Mouse (Mus musculus) limb, embryonic 14.5 days (tissue): ENCODE measurements around the gene Mycn. TPM values are rescaled to one million over a fixed set of nuclear protein-coding genes. Genes with fewer than 3 reads are reported as not detected.

ENCODE experiments used
- ATAC-seq: fragments of 200-750 bp; cut with Nextera tagmentation; 2 replicates; pipeline ENCODE4 v1.8.0; 2017; ENCODE audit warnings: low read depth, moderate number of reproducible peaks, moderate TSS enrichment; ENCODE audit not compliant: low FRiP score
- DNase-seq: peaks from one replicate; pipeline ENCODE4 v3.0.0-alpha.2; 2015; ENCODE audit warnings: low spot score
- H3K27ac ChIP-seq: fragments of 300-500 bp; sonication (generic); replicated peaks from 2 replicates; pipeline ENCODE4 v1.5.1; 2014; ENCODE audit warnings: low read depth, mild to moderate bottlenecking, low read length, moderate library complexity, mixed read lengths
- H3K27me3 ChIP-seq: fragments of 300-500 bp; sonication (generic); 2 replicates; pipeline ENCODE4 v1.6.1; 2014; ENCODE audit warnings: low read length, mixed read lengths; ENCODE audit not compliant: control insufficient read depth, insufficient read depth
- H3K36me3 ChIP-seq: fragments of 300-500 bp; sonication (generic); 2 replicates; pipeline ENCODE4 v1.6.1; 2014; ENCODE audit warnings: mild to moderate bottlenecking, low read length, moderate library complexity, mixed read lengths; ENCODE audit not compliant: control insufficient read depth, insufficient read depth
- H3K4me1 ChIP-seq: fragments of 300-500 bp; sonication (generic); 2 replicates; pipeline ENCODE4 v1.6.1; 2014; ENCODE audit warnings: antibody characterized with exemption, low read length, mixed read lengths; ENCODE audit not compliant: control insufficient read depth, insufficient read depth
- H3K4me2 ChIP-seq: fragments of 300-500 bp; sonication (generic); replicated peaks from 2 replicates; pipeline ENCODE4 v1.6.1; 2014; ENCODE audit warnings: low read depth, mild to moderate bottlenecking, low read length, moderate library complexity; ENCODE audit not compliant: severe bottlenecking
- H3K4me3 ChIP-seq: fragments of 300-500 bp; sonication (generic); replicated peaks from 2 replicates; pipeline ENCODE4 v1.5.1; 2014; ENCODE audit warnings: low read length
- H3K9ac ChIP-seq: fragments of 300-500 bp; sonication (generic); 2 replicates; pipeline ENCODE4 v1.6.1; 2014; ENCODE audit warnings: mild to moderate bottlenecking, low read depth, low read length, moderate library complexity; ENCODE audit not compliant: severe bottlenecking
- H3K9me3 ChIP-seq: fragments of 300-500 bp; sonication (generic); 2 replicates; pipeline ENCODE4 v1.6.1; 2016; ENCODE audit warnings: low read length; ENCODE audit not compliant: control insufficient read depth
- POLR2A ChIP-seq: fragments of 200-500 bp; IDR thresholded peaks from 2 replicates; pipeline ENCODE4 v1.8.0; 2012; ENCODE audit warnings: inconsistent platforms, mild to moderate bottlenecking, moderate library complexity, borderline replicate concordance; ENCODE audit not compliant: insufficient read depth, insufficient read length; ENCODE audit errors: extremely low read depth
- WGBS: fragments of 180-500 bp; shearing (Covaris S2); extraction: QIAGEN DNeasy Blood & Tissue Kit; methylation state at CpG from one replicate; pipeline ENCODE4 v1.1.7; 2014; 5-methylcytosine and 5-hydroxymethylcytosine counted together
- polyA plus RNA-seq, 2 experiments: library from polyadenylated mRNA; depleted of rRNA in 1 of 2; stranded (reverse) in 1 of 2; unstranded in 1 of 2; fragments of >200 nt; fragmentation: Nextera tagmentation in 1 of 2; extraction: Ambion mirVana in 1 of 2; gene quantifications; 2 replicates each; pipeline versions ENCODE4 v1.2.1 to v1.2.3; 2012 to 2014

The Mycn gene
- polyA plus RNA-seq, 2 experiments: 20.6 to 27.9 TPM

DNA sequence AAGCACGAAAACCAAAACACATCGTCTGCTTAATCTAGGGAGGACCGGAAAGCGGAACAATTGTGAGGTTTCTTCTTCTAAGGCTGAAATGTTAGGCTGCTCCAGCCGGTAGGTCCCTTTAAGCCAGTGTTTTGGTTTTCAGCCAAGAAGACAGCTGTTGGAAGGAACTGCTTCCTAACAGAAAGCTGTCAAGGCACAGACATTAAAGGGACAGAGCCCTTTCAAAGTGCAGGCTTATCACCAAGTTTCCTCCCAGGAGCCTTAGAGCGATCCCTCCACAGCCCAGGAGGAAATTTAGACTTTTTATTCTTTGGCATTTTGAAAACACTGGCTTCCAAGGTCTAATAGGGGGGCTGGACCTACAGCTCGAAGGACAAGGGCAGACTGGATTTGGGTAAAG lies 3.4 kb downstream of the Mycn start:
- peaks cover 26% of the 10 kb centered on the region for H3K4me1 ChIP-seq
- 3% methylated on average over 7 of the region's 7 CpGs for WGBS
- peak overlapping the region; percentile 63; the same call in 1 of the 2 replicates for H3K9ac ChIP-seq
- no peak for TF ChIP-seq POLR2A
- ATAC-seq (no peak), DNase-seq (peak; percentile 96)
- H3K9me3 ChIP-seq: no peaks in the 10 kb centered on the region
- H3K4me2 ChIP-seq: peak overlapping the region; percentile 88
- peak overlapping the region; percentile 70 for H3K4me3 ChIP-seq
- H3K27me3 ChIP-seq: no peaks in the 10 kb centered on the region
- H3K27ac ChIP-seq: no peak overlapping the region
- peaks cover 19% of the 10 kb centered on the region for H3K36me3 ChIP-seq

DNA sequence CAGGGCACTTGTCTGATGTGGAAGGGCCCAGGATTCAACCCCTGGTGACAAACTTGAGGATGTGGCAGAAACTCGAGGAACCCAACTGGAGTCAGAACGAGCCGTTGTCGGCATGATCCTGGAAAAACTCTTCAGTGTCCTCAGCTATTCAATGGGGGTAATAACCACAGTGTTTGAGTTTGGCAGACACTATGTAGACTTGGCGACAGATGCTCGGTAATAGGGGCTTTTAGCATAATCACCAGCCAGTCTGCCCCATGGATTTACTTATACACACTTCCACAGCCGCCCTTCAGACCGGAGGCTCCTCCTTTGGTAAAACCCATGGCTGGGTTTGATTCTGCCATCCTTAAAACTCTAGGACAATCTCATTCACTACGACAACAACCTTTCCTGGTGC lies 4.0 kb downstream of the Mycn start:
- ATAC-seq: no peak
- H3K27ac ChIP-seq: no peak overlapping the region
- WGBS: 13% methylated on average over 9 of the region's 9 CpGs

DNA sequence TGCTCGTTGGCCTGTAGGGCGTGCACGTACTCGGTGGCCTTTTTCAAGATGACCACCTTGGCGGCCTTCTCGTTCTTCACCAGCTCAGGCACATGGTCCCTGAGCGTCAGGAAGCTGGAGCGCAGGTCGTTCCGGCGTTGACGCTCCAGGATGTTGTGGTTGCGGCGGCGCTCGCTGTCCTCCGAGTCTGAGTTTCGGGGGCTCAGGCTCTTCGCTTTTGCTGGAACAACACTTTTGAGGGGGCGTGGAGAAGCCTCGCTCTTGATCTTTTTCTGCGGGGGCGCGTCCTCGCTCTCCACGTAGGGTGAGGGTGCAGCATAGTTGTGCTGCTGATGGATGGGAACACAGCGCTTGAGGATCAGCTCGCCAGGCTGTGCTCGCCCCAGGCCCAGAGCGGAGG lies 4.6 kb downstream of the Mycn start:
- no peak for ATAC-seq

More for the DNA sequence above, 4.0 kb downstream of the Mycn start:
- Histone ChIP-seq H3K4me3 (peak overlapping the region; percentile 70), H3K9ac (no peak overlapping the region), H3K4me1 (peaks cover 22% of the 10 kb centered on the region), H3K9me3 (no peaks in the 10 kb centered on the region), H3K27me3 (no peaks in the 10 kb centered on the region), H3K4me2 (peak overlapping the region; percentile 88), H3K36me3 (peaks cover 19% of the 10 kb centered on the region)
- no peak for TF ChIP-seq POLR2A
- peak; percentile 9 for DNase-seq

DNA sequence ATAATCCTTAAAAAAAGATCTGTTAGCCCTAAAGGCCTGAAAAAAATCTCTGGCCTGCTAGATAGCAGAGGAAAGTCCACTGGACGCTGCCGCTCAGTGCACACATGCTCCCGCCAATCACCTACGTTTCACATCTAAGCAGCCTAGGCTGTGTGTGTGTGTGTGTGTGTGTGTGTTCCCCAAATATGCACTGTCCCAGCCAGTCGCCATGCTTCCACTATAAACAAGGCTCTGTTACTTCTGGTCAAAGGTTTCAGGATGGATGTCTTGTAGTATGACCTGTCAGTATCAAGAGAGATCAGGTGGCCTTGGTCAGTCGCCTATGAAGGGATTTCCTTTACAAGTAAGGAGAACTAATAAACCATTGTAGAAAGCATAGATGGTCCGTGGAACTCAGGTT lies 9.5 kb downstream of the Mycn start:
- ATAC-seq (peak; percentile 69; the same call in 1 of the 2 replicates), DNase-seq (peak; percentile 3)
- H3K4me3 ChIP-seq: no peak overlapping the region
- no peaks in the 10 kb centered on the region for H3K27me3 ChIP-seq
- no peak overlapping the region for H3K27ac ChIP-seq
- no peak overlapping the region for H3K9ac ChIP-seq
- no peaks in the 10 kb centered on the region for H3K9me3 ChIP-seq
- no peak for TF ChIP-seq POLR2A
- WGBS: 62% methylated on average over 7 of the region's 7 CpGs
- no peak overlapping the region for H3K4me2 ChIP-seq
- H3K4me1 ChIP-seq: peaks cover 5% of the 10 kb centered on the region; the same call in 1 of the 2 replicates
- H3K36me3 ChIP-seq: peaks cover 19% of the 10 kb centered on the region

More for the DNA sequence above, 4.6 kb downstream of the Mycn start:
- peak overlapping the region; percentile 88 for H3K4me2 ChIP-seq
- H3K4me3 ChIP-seq: peak overlapping the region; percentile 70
- no peaks in the 10 kb centered on the region for H3K9me3 ChIP-seq
- H3K4me1 ChIP-seq: peaks cover 22% of the 10 kb centered on the region
- WGBS: 53% methylated on average over 30 of the region's 30 CpGs
- H3K36me3 ChIP-seq: peaks cover 19% of the 10 kb centered on the region
- TF ChIP-seq POLR2A: no peak
- DNase-seq: no peak
- H3K27me3 ChIP-seq: no peaks in the 10 kb centered on the region
- H3K9ac ChIP-seq: no peak overlapping the region
- H3K27ac ChIP-seq: no peak overlapping the region

DNA sequence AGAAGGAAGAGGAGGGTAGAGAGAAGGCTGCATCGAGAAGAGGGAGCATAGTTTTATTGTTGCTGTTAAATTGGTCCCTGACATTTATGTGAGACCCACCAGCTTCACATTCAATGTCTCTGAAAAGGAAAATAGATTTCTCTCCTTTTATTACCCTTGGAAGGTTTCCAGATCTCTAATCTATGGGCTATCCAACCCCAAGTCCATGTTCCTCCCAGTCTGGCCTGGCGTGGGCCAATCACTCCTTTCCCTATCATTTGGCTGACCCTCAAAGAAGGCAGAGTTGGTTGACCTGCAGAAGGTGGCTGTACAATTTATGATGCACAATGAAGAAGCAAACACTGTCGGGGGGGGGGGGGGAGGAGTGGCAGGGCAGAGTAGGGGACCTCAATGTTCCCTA lies 13.5 kb downstream of the Mycn start:
- TF ChIP-seq POLR2A: no peak
- ATAC-seq: no peak
- WGBS: 57% methylated on average over 3 of the region's 3 CpGs

DNA sequence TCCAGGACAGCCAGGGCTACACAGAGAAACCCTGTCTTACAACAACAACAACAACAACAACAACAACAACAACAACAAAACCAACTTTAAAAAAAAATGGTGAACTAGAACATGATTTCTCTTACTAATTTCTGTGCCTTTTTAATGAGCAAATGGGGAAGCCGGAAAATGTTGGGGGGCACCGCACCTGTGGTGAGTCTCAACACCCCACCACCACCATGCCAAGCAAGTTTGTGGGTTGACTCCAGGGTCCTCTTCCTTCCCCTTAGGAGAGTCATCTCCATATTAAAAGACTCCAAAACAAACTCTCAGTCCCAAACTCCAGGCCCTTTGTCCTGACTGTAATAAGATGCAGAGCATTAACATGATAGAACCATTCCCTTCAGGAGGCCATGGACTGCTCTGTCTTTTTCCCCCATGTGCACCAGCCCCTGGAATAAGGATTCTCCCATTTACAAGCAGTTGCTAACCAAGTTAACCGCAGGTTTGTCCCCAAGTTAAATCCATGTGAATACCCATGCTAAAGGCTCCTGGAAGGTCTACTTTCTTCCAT lies 14.7 kb downstream of the Mycn start:
- no peaks in the 10 kb centered on the region for H3K4me1 ChIP-seq
- H3K9me3 ChIP-seq: no peaks in the 10 kb centered on the region
- no peak overlapping the region for H3K27ac ChIP-seq
- H3K4me2 ChIP-seq: no peak overlapping the region
- no peak for TF ChIP-seq POLR2A
- H3K27me3 ChIP-seq: no peaks in the 10 kb centered on the region
- no peak for DNase-seq
- H3K9ac ChIP-seq: no peak overlapping the region
- 90% methylated on average over 3 of the region's 3 CpGs for WGBS
- no peaks in the 10 kb centered on the region for H3K36me3 ChIP-seq
- H3K4me3 ChIP-seq: no peak overlapping the region
- ATAC-seq: no peak

More for the DNA sequence above, 13.5 kb downstream of the Mycn start:
- H3K4me2 ChIP-seq: no peak overlapping the region
- no peak overlapping the region for H3K9ac ChIP-seq
- H3K4me1 ChIP-seq: no peaks in the 10 kb centered on the region
- no peak overlapping the region for H3K4me3 ChIP-seq
- H3K36me3 ChIP-seq: no peaks in the 10 kb centered on the region
- H3K27me3 ChIP-seq: no peaks in the 10 kb centered on the region
- DNase-seq: no peak
- H3K9me3 ChIP-seq: no peaks in the 10 kb centered on the region
- no peak overlapping the region for H3K27ac ChIP-seq
